Mouse (Mus musculus): ENCODE measurements around the gene Rarg.

The Rarg gene

GRCm38 (mm10) chr15:102203835-102204381, 53.4 kb downstream of the Rarg start:
- DNase-seq = peak; percentile 77 to 86

DNA sequence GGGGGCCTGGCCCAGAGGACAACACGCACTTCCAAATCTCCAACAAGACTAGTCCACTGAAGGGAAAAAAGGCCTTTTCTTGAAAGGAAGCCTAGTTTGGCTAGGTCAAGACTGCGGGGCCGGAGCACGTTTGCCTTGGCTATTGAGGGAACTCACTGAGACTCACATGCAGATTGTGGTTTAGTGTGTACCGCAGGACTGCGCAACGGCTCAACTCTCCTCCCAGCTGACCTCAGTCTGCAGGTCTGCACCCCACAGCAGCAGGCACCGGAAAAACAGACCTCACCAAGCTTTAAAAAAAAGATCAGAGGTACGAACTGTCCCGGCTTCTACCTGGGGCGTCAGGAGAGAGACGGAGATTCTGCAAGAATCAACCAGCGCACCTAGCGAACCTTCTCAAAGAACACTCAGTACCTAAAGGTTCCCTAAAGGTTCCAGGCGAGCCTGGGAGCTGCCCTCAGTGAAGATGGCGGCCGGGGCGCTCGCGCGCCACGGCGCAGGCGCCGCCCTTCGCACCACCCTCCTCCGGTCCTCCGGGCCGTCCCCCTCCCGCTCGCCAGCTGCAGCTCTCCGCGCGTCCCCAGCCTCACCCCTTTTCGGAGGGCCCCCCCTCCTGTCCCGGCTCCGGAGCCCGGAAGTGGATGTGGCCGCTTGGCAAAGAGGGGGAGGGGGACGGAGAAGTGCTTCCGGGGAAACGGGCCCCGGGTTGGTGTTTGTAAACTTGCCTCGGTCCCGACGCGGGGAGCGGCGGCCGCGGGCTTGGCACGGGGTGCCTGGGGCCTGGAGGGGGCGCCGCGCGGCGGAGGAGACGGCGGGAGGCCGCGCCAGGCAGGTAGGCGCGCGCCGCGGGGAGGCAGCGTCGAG, 54.1 kb downstream of the Rarg start, which contains the start of gene Zfp740:
TSS of gene Zfp740 (plus strand) at position 279 of the 864 bp plus-strand sequence.
- DNase-seq = peak; percentile 97 to 99

DNA sequence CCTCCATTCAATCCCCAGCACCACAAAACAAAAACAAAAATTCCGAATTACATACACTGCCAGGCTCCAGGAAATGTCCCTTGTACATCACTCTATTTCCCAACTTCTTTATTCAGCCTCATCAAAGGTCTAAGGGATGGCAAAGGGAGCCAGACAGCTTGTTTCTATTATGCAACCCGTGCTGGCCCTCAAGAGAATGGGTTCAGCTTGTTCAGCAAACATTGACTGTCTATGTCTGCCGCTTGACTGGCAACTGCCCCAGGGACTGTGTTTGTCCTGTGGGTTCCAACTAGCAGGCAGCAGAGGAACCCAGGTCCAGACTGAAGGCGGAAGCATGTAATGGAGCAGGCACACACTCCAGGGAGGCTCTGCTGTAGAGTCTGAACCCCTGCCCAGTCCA, 58.5 kb downstream of the Rarg start:
- peak in 1 of 2 experiments; percentile 51 for DNase-seq

DNA sequence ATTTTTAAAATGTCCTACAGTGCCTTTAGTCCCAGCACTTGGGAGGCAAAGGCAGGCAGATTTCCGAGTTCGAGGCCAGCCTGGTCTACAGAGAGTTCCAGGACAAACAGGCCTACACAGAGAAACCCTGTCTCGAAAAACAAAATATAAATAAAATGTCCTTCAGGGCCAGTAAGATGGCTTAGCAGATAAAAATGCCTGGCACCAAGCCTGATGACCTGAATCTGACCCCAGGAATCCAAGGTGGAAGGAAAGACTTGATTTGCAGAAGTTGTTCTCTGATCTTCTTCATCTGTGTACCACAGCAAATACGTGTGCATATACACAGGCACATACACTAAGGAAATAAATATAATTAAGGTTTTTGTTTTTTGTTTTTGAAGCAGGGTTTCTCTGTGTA, 61.9 kb downstream of the Rarg start:
- DNase-seq = no peak

GRCm38 (mm10) chr15:102194439-102194838, 62.9 kb downstream of the Rarg start:
- DNase-seq = no peak

DNA sequence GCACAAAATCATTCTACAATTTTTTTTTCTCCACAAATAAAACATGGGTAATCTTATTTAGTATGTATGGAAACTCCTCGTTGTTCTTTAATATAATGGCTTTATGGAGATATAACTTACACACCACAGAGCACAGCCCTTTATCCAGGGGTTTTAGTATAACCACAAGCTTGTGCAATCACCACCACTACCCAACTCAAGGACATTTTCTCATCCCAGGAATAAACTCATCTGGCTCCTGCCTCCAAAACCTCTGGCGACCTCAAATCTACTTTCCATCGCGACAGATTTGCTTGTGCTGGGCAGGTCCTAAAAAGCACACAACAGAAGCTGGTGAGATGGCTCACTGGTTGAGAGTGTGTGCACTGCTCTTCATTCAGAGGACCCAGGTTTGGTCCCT, 63.7 kb downstream of the Rarg start:
- no peak for DNase-seq

DNA sequence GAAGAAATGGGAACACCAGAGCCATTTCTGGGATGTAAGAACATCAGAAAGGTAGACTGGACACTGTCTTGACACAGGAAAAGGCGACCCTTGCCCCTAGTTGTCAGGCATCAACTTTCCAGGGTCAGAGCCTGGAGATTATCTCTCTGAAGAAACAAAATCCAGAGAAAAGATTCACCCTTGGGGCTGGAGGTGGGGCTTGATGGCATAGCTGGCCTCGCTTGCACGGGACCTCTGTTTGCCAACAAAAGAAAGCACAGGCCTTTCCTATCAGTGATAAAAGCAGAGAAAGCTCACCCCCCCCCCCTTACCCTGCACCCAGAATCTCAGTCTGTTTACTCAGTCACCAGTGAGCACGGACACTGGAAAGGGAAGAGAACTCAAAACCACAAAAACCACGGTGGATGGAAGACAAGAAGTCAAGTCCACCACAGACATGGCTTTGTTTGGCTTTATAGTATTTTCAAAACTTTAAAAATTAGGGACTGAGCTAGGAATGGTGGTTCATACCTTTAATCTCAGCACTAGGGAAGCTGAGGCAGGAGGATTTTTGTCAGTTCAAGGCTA, 64.4 kb downstream of the Rarg start:
- no peak for DNase-seq

DNA sequence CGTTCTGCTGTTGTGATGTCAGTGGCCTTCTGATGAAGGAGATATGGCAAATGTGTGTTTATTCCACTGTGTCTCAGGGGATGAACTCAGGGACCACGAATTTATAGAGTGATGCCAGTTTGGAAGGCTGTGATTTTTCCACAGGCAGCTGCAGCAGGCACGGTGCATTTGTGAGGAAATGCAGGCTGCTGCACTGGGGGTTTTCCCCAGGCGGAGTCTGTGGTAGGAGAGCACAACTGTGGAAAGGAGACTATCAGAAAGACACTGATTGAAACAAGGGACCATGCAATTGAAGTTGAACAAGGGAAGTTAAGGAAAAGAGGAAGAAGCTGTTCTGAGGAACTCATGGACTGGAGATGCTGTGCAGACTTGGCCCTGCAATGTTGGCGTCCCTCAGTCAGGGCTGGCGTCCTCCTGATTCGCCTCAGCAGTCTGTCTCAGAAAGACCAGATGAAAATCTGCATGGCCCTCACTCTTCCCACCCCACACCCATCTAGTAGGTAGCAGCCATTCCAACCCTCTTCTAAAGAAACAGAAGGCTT, 65.0 kb downstream of the Rarg start:
- no peak for DNase-seq

GRCm38 (mm10) chr15:102191699-102192098, 65.6 kb downstream of the Rarg start:
- DNase-seq = no peak

DNA sequence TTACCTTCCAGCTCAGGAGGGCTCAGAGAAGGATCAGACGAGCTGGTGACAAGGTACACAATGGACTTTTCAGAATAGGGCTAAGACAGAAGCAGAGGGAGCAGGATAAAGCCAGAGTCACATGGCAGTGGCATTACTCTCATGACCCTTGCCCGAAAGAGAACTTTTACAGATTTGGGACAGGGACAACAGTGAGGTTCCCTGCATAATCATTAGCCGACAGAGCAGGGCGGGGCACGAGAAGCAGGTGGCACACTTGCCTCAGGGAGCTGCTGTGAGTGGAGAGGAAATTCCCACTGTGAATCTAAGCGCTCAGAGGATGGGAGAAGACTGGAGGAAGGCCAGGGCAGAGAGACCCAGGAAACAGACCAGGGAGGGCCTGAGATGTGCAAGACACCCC, 68.4 kb downstream of the Rarg start:
- DNase-seq = no peak

DNA sequence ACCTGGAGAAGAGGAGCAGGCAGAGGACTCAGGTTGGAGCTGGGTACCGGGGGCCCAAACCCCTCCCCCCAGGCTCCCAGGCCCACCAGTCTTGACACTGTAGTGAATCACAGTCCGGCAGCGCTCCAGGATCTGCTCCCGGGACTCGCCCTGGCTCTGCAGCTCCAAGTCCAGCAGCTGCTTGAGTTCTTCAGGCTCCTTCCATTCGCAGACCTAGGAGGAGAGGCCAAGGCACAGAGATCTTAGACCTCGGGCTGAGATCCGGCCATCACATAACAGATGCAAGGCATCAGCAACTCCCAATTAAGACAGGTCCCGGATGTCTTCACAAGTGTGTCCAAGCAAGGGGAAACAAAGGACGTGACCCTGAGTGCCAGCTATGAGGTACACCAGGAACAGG, 69.2 kb downstream of the Rarg start:
- peak; percentile 55 to 86 for DNase-seq

DNA sequence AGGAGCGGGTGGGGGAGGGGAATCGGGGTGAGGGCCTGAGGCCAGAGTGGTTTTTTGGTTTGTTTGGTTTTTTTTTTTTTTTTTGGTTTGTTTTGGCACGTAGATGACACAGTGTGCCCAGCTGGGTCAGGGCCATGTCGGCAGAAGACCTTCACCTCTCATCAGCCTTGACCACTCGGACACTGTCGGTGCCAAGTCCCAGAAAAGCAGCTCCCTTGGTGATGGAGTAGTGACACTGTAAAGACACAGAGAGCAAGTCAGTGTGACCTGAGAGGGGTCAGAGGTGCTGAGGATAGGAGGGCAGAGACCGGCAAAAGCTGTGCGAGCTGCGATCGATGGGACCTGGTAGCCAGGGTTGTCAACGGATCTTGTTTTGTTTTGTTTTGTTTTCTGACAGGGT, 71.1 kb downstream of the Rarg start:
- no peak for DNase-seq
